Mouse (Mus musculus): ENCODE data around the gene Rps15. TPM values are rescaled to one million over a fixed set of nuclear protein-coding genes. Genes with fewer than 3 reads are reported as not detected.

Gene Rps15
- polyA plus RNA-seq, 1 experiment: 2,641 TPM

DNA sequence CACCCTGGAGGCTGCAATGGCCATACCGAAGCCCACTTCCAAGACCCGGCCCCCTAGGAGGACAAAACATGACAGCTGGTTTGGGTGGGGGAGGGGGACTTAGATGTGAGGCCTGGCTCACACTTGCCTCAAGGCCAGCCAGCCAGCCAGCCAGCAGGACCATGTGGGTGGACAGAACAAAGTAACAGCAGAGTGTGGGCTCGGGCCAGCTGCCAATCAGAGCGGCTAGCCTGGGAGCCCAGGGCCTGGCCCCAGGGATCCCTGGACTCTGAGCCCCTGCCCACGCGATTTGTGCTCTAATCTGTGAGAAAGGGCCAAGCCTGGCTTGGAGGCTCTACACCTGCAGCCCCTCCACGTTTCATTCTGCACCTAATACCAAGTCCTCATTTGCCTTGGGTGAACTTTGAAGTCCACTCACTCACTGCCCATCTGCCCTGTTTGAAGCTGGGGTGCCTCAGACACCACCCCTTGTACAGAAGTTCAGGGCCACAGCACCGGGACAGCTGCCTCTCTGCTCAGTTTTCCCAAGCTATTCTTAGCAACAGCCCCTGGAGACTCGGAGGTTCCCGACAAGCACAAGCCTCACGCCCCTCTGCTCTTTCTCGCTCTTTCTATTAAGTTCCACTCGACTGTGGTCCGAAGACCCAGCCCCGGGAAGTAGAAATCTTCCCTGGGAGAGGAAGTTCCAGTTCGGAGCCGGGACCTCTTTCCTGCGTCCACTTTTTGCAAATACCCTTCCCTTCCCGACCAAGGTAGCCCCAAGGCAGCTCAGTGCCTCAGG lies 32.2 kb upstream of the Rps15 start:
- H3K4me3 ChIP-seq (ENCODE audit: low read depth, low read length): peak overlapping the region; percentile 56
- H3K4me1 ChIP-seq (ENCODE audit: control insufficient read depth, insufficient read depth, low read length): no peaks in the 10 kb centered on the region
- no peak overlapping the region for H3K27ac ChIP-seq (ENCODE audit: insufficient read depth, low read length)
- peaks cover 4% of the 10 kb centered on the region; the same call in 1 of the 2 replicates for H3K36me3 ChIP-seq (ENCODE audit: control insufficient read depth, insufficient read depth, low read length, poor library complexity, severe bottlenecking)
- H3K27me3 ChIP-seq (ENCODE audit: control insufficient read depth, insufficient read depth, low read length, poor library complexity, severe bottlenecking): no peaks in the 10 kb centered on the region
- no peaks in the 10 kb centered on the region for H3K9me3 ChIP-seq (replicated peaks; ENCODE audit: control insufficient read depth, insufficient read depth, low read length, poor library complexity, severe bottlenecking)
- no peak overlapping the region for H3K9ac ChIP-seq (ENCODE audit: low read depth, poor library complexity, severe bottlenecking)
- TF ChIP-seq CTCF (IDR thresholded peaks at IDR 0.05; ENCODE audit: low read depth, low read length) (no peak), POLR2A (IDR thresholded peaks at IDR 0.05; ENCODE audit: insufficient read depth, low read length) (no peak), EP300 (IDR thresholded peaks at IDR 0.05; ENCODE audit: insufficient read depth, low read depth, low read length) (no peak)

DNA sequence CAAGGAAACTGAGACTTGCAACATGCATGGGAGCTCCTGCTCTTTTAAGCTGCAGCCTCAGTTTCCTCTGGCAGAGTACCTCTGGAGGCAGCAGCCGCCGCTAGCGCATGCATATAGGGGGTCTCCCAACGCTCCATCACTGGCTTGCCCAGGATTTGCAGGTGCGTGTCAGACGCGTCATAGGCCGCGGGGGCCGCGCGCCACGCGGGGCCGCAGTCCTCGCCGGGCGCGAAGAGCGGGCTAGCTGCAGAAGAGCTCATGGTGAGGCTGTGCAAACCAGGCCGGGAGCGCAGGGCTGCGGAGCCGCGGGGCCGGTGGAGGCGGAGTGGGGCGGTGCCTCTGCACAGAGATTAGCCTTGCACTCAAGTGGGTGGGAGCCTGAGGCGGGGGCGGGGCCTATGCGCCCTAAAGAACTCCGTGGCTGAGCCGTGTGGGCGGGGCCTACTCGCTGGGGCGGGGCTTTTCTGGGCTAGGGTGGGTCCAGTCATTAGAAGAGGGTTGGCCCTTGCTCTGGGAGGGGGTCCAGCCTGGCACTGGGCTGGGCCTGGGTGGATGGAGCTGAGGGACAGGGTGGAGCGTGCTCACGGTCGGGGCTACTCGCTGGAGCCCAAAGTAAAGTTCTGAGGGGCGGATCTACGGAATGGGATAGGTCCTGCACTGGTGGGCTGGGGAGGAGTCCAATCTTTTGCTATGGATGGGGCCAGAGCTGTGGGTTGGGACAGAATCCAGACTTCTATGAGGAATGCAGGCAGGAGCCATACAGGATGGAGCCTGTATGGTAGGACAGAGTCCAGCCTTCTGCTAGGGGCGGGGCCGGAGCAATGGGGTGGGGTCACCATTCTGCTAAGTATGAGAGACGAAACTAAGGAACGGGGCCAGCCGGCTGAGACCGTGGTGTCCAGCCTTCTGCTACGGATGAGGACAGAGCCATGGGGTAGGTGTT lies 31.3 kb upstream of the Rps15 start, which contains the start of the genes Gamt and Dazap1:
Gamt (minus strand) TSS at position 371 of the 943 bp plus-strand sequence.
Dazap1 (plus strand) TSS at position 845 of the 943 bp plus-strand sequence.
- Histone ChIP-seq H3K27ac (ENCODE audit: insufficient read depth, low read length) (peak within 1 kb of the TSS; percentile 33; the same call in 1 of the 2 replicates), H3K4me3 (ENCODE audit: low read depth, low read length) (peak within 1 kb of the TSS; percentile 70), H3K27me3 (ENCODE audit: control insufficient read depth, insufficient read depth, low read length, poor library complexity, severe bottlenecking) (no peaks in the 10 kb centered on the region), H3K9me3 (replicated peaks; ENCODE audit: control insufficient read depth, insufficient read depth, low read length, poor library complexity, severe bottlenecking) (no peaks in the 10 kb centered on the region), H3K9ac (ENCODE audit: low read depth, poor library complexity, severe bottlenecking) (peak within 1 kb of the TSS; percentile 26), H3K4me1 (ENCODE audit: control insufficient read depth, insufficient read depth, low read length) (no peaks in the 10 kb centered on the region), H3K36me3 (ENCODE audit: control insufficient read depth, insufficient read depth, low read length, poor library complexity, severe bottlenecking) (no peaks in the 10 kb centered on the region)
- TF ChIP-seq EP300 (IDR thresholded peaks at IDR 0.05; ENCODE audit: insufficient read depth, low read depth, low read length) (no peak), POLR2A (IDR thresholded peaks at IDR 0.05; ENCODE audit: insufficient read depth, low read length) (no peak), CTCF (IDR thresholded peaks at IDR 0.05; ENCODE audit: low read depth, low read length) (no peak)

DNA sequence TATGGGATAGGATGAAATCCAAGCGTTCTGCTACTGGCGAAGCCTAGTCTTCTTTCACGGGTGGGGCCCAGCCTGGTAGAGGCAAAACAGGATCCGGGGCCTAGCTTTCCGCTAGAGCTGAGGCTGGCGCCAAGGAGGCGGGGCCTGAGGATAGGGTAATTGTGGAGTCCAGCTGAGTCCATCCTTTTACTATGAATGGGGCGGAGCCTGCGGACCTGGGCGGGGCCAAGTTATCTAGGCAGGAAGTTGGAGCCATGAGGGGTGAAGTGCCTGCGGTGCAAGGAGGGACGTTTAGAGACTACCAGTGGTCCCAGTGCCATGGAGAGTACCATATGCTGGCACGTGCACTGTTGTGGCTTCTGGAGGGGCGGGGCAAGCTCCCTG lies 30.7 kb upstream of the Rps15 start:
- no peaks in the 10 kb centered on the region for H3K4me1 ChIP-seq (ENCODE audit: control insufficient read depth, insufficient read depth, low read length)
- peak overlapping the region; percentile 70 for H3K4me3 ChIP-seq (ENCODE audit: low read depth, low read length)
- no peaks in the 10 kb centered on the region for H3K9me3 ChIP-seq (replicated peaks; ENCODE audit: control insufficient read depth, insufficient read depth, low read length, poor library complexity, severe bottlenecking)
- TF ChIP-seq POLR2A (IDR thresholded peaks at IDR 0.05; ENCODE audit: insufficient read depth, low read length) (peak; percentile 94), EP300 (IDR thresholded peaks at IDR 0.05; ENCODE audit: insufficient read depth, low read depth, low read length) (no peak), CTCF (IDR thresholded peaks at IDR 0.05; ENCODE audit: low read depth, low read length) (no peak)
- H3K27ac ChIP-seq (ENCODE audit: insufficient read depth, low read length): 0 out of 2 replicates have a peak overlapping the region, but pooled peaks have one; percentile 33
- H3K27me3 ChIP-seq (ENCODE audit: control insufficient read depth, insufficient read depth, low read length, poor library complexity, severe bottlenecking): no peaks in the 10 kb centered on the region
- peak overlapping the region; percentile 26 for H3K9ac ChIP-seq (ENCODE audit: low read depth, poor library complexity, severe bottlenecking)
- H3K36me3 ChIP-seq (ENCODE audit: control insufficient read depth, insufficient read depth, low read length, poor library complexity, severe bottlenecking): peaks cover 2% of the 10 kb centered on the region; the same call in 1 of the 2 replicates

DNA sequence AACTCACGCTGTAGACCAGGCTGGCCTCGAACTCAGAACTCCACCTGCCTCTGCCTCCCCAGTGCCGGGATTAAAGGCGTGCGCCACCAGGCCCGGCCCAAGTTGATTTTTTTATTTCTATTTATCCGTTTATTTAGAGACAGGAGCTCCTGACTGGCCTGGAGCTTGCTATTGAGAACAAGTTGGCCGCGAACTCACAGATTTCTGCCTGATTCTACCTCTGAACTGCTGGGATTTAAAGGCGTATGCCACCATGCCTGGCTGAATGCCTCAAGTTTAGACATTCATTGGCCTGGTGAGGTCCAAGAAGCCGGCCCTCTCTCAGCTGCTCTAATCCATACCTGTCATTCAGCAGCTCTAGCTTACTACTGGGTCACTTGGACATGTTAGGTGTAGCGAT lies 30.1 kb upstream of the Rps15 start:
- no peak for TF ChIP-seq POLR2A (IDR thresholded peaks at IDR 0.05; ENCODE audit: insufficient read depth, low read length)
- TF ChIP-seq CTCF (IDR thresholded peaks at IDR 0.05; ENCODE audit: low read depth, low read length): no peak
- TF ChIP-seq EP300 (IDR thresholded peaks at IDR 0.05; ENCODE audit: insufficient read depth, low read depth, low read length): no peak
- Histone ChIP-seq H3K9ac (ENCODE audit: low read depth, poor library complexity, severe bottlenecking) (peak overlapping the region; percentile 26), H3K27ac (ENCODE audit: insufficient read depth, low read length) (no peak overlapping the region), H3K27me3 (ENCODE audit: control insufficient read depth, insufficient read depth, low read length, poor library complexity, severe bottlenecking) (no peaks in the 10 kb centered on the region), H3K9me3 (replicated peaks; ENCODE audit: control insufficient read depth, insufficient read depth, low read length, poor library complexity, severe bottlenecking) (no peaks in the 10 kb centered on the region), H3K36me3 (ENCODE audit: control insufficient read depth, insufficient read depth, low read length, poor library complexity, severe bottlenecking) (peaks cover 3% of the 10 kb centered on the region), H3K4me1 (ENCODE audit: control insufficient read depth, insufficient read depth, low read length) (no peaks in the 10 kb centered on the region), H3K4me3 (ENCODE audit: low read depth, low read length) (peak overlapping the region; percentile 70; the same call in 1 of the 2 replicates)

DNA sequence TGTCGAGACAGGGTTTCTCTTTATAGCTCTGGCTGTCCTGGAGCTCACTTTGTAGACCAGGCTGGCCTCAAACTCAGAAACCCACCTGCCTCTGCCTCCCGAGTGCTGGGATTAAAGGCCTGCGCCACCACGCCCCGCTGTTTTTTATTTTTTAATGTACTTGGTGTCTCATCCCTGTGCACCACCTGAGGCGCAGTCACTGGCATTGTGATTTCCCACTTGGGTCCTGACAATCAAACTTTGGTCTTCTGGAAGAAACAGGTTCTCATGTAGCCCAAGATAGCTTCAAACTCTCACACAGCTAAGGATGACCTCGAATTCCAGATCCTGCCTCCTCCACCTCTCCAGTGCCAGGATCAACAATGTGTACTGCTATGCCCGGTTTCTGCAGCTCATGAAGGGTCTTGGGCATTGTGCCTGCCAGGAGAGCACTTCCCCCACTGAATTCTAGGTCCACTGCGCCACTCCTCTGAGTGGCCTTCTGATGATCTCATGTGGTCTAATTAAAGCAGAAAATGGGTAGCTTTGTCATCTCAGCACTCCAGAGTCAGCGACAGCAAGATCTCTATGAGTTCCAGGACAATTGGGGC lies 29.4 kb upstream of the Rps15 start:
- H3K9ac ChIP-seq (ENCODE audit: low read depth, poor library complexity, severe bottlenecking): peak overlapping the region; percentile 26; the same call in 1 of the 2 replicates
- H3K4me3 ChIP-seq (ENCODE audit: low read depth, low read length): no peak overlapping the region
- peaks cover 7% of the 10 kb centered on the region for H3K36me3 ChIP-seq (ENCODE audit: control insufficient read depth, insufficient read depth, low read length, poor library complexity, severe bottlenecking)
- no peak overlapping the region for H3K27ac ChIP-seq (ENCODE audit: insufficient read depth, low read length)
- H3K4me1 ChIP-seq (ENCODE audit: control insufficient read depth, insufficient read depth, low read length): no peaks in the 10 kb centered on the region
- no peaks in the 10 kb centered on the region for H3K27me3 ChIP-seq (ENCODE audit: control insufficient read depth, insufficient read depth, low read length, poor library complexity, severe bottlenecking)
- no peaks in the 10 kb centered on the region for H3K9me3 ChIP-seq (replicated peaks; ENCODE audit: control insufficient read depth, insufficient read depth, low read length, poor library complexity, severe bottlenecking)
- TF ChIP-seq EP300 (IDR thresholded peaks at IDR 0.05; ENCODE audit: insufficient read depth, low read depth, low read length) (no peak), POLR2A (IDR thresholded peaks at IDR 0.05; ENCODE audit: insufficient read depth, low read length) (no peak)
